Mouse (Mus musculus) right cerebral cortex, adult 18-20 months (tissue): ENCODE results near the gene Lyzl6.
A peak's percentile ranks its signal among the peaks of the same experiment; 100 is the strongest.

Experiments
- DNase-seq: peaks from one replicate; pipeline ENCODE4 v3.0.0; 2022; ENCODE audit warnings: mixed read lengths

Lyzl6 gene

DNA sequence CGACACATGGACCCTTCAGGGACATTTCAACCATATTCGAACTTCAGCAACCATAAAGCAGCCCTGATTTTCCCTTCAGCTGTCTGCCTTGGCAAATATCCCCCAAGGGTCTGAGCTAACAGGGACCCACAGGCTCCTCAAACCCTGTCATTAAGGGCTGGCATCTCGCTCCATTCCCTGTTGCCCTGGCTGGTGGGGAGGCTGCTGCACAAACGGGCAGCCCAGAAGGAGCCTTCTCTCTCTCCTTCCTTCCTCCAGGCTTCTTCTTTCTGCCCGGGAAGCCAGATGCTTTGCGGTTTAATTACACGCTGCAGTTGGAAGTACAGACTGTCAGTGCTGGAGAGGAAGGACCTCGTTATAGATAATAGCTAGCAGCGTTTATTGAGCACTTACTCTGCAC is 4.5 kb upstream of the Lyzl6 start:
- DNase-seq = no peak

DNA sequence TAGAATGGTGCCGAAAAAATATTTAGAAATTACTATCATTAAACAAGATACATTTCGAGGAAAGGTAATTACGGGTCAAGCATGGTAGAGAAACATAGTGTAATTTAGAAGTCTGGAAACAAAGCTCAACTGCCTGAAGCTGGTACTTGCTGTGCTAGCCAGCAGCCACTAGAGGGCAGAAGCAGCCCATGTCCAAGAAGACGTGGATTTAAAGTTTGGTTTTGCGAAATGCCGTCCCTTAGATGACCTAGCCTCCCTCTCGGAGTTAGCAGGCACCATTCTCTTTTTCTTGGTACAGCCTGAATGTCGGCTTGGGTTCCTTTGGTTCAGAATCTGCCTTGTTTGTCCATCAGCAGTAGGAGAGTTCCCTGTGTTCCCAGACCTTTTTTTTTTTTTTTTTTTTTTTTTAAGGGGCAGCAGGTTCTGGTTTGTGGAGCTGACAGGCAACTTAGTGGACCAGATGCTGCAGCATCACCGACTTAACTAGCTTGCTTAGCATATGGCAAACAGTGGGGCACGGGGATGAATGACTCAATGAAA is 787 bp upstream of the Lyzl6 start:
- DNase-seq = peak; percentile 63

DNA sequence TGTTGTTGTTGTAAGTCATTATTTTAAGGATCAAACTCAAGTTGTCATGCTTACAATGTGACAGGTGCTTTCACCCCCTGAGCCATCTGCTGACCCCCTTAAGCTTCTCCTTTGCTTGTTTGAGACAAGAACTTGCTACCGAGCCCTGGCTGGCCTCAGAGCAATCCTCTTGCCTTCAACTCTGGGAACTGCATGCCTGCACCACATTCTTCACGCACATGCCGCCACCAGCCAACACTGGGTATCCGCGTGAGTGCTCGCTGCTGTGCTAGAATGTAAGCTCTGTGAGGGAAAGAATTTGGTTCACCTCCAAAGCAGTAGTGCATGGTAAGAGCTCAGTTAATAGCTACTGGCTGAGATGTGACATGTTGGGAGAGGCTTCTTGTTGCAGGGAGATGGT is 2.4 kb downstream of the Lyzl6 start:
- DNase-seq = no peak

DNA sequence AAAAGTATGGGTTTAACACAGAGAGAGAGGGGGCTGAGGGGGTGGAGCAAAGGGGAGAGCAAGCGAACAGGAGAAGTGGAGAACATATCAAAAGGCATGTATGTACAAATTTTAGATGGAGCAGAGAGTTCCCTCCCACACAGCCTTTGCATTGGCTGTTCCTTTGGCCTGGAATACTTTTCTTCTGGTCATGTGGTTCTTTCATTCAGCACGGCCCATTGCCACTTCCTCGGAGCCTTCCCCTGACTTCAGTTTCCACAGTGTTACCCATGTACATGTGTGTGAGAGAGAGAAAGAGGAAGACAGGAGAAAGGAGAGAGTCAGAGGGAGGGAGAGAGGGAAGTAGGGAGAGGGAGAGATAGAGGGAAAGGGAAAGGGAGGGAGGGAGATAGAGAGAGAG is 3.2 kb downstream of the Lyzl6 start:
- DNase-seq = no peak

DNA sequence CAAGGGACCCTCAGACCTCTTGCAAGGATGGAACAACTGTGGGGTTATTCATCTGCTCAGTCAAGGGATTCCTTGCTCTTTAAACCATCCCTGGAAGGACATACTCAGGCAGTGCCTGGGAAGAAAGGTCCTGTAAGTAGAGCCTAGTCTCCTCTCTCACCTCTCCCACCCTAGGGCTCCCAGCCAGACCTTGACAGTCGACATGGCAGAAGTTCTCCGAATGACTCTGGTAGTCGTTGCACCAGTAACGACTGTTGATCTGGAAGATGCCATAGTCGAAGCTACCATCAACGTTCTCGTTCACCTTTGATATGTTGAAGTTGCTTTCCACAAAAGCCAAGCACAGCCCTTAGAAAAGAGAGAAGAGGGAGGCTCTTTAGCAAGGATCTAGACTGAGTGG is 3.9 kb downstream of the Lyzl6 start:
- DNase-seq = no peak

DNA sequence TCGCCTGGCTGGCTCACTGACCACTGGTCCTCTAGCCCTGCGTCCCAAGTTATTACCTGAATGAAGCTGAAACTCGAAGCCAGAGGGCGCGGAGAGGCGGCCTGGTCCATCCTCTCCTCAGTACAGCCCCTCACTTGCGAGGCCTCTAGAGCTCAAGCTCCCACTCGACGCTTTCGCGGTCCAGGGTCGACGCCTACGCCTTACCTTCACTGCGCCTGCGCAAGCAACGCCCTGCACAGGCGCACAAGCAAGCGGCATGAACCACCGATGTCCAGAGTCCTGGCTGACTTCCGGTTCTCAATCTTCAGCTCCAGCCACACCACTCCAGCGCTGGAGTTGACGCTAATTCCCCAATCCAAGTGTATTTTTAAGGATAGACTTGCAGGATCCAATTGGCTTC is 11.2 kb downstream of the Lyzl6 start:
- DNase-seq = no peak

DNA sequence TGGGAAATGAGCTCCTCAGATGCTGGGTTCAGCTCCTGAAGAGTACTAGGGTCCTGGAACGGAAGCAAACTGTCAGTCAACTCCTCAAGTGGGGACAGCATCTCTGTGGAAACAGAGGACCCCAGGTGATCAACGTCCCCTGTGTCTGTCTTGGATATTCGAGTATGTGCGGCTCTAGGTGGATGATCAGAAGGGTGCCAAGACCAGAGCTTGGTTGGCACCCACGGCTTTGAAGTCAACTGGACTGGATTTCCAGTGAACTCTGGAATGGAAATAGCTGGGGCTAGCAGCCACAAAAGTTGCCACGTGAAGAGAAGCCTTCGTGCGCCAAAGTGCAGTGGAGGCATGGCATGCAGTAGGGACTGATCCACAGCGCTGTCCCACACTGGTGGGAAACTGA is 17.6 kb downstream of the Lyzl6 start, which contains the start of gene Gm884:
Gene Gm884, minus strand, starts transcription at position 101 of the 400 bp plus-strand sequence.
- no peak for DNase-seq

DNA sequence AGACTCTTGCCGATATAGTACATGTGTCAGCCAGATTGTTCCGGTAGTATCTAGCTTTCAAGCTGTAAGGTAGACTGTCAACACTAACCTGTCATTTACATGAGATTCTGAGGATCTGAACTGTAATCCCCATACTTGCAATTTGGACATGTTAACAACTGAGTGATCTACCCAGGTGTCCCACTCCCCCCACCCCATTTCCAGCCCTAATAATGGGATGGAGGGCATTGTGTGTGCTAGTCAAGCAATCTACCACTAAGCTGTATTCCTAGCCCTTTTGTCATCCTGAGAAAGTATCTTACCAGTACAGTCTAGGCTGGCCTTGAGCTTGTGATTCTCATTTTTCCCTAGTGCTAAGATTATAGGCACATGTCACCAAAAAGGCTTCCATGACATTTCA is 27.9 kb downstream of the Lyzl6 start:
- no peak for DNase-seq

DNA sequence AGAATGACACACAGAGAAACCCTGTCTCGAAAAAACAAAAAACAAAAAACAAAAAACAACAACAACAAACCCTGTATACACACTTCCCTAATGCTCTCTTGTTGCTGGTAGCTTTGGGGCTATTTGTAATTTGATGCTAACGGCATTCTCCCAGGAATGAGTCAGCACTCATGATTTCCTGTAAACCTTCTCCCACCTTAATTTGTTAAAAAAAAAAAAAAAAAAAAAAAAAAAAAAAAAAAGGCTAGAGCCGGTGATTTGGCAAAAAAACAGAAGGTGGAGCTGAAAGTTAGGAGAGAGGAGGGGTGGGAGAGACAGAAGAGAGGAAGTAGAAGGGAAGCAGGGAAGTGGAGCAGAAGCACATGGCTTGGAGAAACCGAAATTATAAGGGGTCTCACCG is 32.1 kb downstream of the Lyzl6 start:
- DNase-seq = no peak
